ENCODE assay signal across 23 mouse cellular contexts in the genomic region with DNA sequence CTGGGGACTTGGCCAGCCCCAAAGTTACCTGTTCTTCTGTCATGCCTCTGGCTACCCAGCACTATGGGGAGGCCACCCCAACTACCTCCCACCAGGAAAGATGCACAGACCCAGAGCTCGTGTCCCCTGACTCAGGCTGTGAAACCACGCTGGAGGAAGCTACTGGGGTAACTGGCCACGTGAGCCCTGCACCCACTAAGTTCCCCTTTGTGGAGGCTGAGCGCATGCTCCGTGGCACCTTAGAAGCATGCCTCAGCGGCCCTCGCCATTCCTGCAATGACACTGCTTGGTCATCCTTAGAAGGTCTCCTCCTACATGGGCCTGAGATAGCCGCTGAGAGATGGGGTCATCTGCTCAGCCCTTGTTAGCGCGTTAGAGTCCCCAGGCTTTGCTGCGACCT. TPM values are rescaled to one million over a fixed set of nuclear protein-coding genes. Genes with fewer than 3 reads are reported as not detected.
DNase-seq lines count a peak whose midpoint lies in the region; ATAC-seq lines count a peak whose summit lies in the region.
"Had no signal": no experiment of that assay in that cellular context is flagged by ENCODE, and none has a peak within 500 bp of the region (broad histone marks: within the 10 kb centered on the region; RNA-seq: fewer than 3 reads in every experiment).

No protein-coding gene starts in this region.

- no peak overlapping the region for H3K9ac ChIP-seq in heart, embryonic 12.5 days
- H3K9ac ChIP-seq: forebrain, embryonic 12.5 days; hindbrain, embryonic 13.5 days; limb, embryonic 12.5 days; midbrain, embryonic 12.5 days; neural tube, embryonic 13.5 days; stomach, embryonic 15.5 days had no signal

- no peak overlapping the region for H3K27ac ChIP-seq in heart, embryonic 12.5 days (ENCODE audit: poor library complexity, severe bottlenecking)
- H3K27ac ChIP-seq: forebrain, embryonic 12.5 days; heart, adult 2 months; hindbrain, embryonic 13.5 days; limb, embryonic 12.5 days; macrophage; midbrain, embryonic 12.5 days; neural tube, embryonic 13.5 days; stomach, embryonic 15.5 days had no signal

- no peak overlapping the region for H3K4me3 ChIP-seq in heart, embryonic 12.5 days
- H3K4me3 ChIP-seq: forebrain, embryonic 12.5 days; heart, adult 2 months; hindbrain, embryonic 13.5 days; limb, embryonic 12.5 days; midbrain, embryonic 12.5 days; neural tube, embryonic 13.5 days; stomach, embryonic 15.5 days had no signal

- no peak for DNase-seq in heart, postnatal 36 days
- peak; percentile 34 for DNase-seq in lung, postnatal 36 days
- DNase-seq in lung, postnatal 14 days: no peak
- DNase-seq in splenic B cell, adult 2 months (ENCODE audit: low read depth, low spot score): peak; percentile 22
- DNase-seq in right cerebral cortex, postnatal 25 days: no peak
- DNase-seq: cerebellum, adult 8-10 months; gastrocnemius, postnatal 10 days; heart, postnatal 10 days; kidney, adult 2 months; kidney, postnatal 14 days; lung, adult 18-20 months; thymus, adult 18-20 months had no signal

- H3K4me1 ChIP-seq in heart, embryonic 12.5 days (replicated peaks): 0 out of 2 replicates have a peak, but pooled peaks cover 4% of the 10 kb centered on the region
- H3K4me1 ChIP-seq: forebrain, embryonic 12.5 days; hindbrain, embryonic 13.5 days; limb, embryonic 12.5 days; neural tube, embryonic 13.5 days; stomach, embryonic 15.5 days had no signal

- WGBS in heart, embryonic 12.5 days: 81% methylated on average over 11 of the region's 11 CpGs

- peaks cover 7% of the 10 kb centered on the region for H3K36me3 ChIP-seq in heart, embryonic 12.5 days
- H3K36me3 ChIP-seq in splenic B cell, adult 2 months (ENCODE audit: control insufficient read depth, insufficient read depth, low read length, poor library complexity, severe bottlenecking): no peaks in the 10 kb centered on the region

- H3K9me3 ChIP-seq in heart, embryonic 12.5 days (replicated peaks): no peaks in the 10 kb centered on the region
- H3K9me3 ChIP-seq: forebrain, embryonic 12.5 days; hindbrain, embryonic 13.5 days; limb, embryonic 12.5 days; midbrain, embryonic 12.5 days; neural tube, embryonic 13.5 days; stomach, embryonic 15.5 days had no signal

- no peak overlapping the region for H3K4me2 ChIP-seq in heart, embryonic 12.5 days
- H3K4me2 ChIP-seq: forebrain, embryonic 12.5 days; hindbrain, embryonic 13.5 days; limb, embryonic 12.5 days; midbrain, embryonic 12.5 days; neural tube, embryonic 13.5 days; stomach, embryonic 15.5 days had no signal

- H3K27me3 ChIP-seq in heart, embryonic 12.5 days (replicated peaks): no peaks in the 10 kb centered on the region
- H3K27me3 ChIP-seq in splenic B cell, adult 2 months (ENCODE audit: control insufficient read depth, insufficient read depth, low read length, poor library complexity, severe bottlenecking): no peaks in the 10 kb centered on the region; the same call in 1 of the 2 replicates
- H3K27me3 ChIP-seq: forebrain, embryonic 12.5 days; hindbrain, embryonic 13.5 days; limb, embryonic 12.5 days; midbrain, embryonic 12.5 days; neural tube, embryonic 13.5 days; stomach, embryonic 15.5 days had no signal

- intact Hi-C loops in heart, postnatal 36 days (cut with DNase I): no loop called here

- peak; percentile 34; the same call in 1 of the 2 replicates for ATAC-seq in heart, embryonic 12.5 days (ENCODE audit: insufficient number of reproducible peaks, low FRiP score)
- peak; percentile 94 for ATAC-seq in granulocyte monocyte progenitor cell, adult 5-6 weeks (replicated peaks; ENCODE audit: poor library complexity, severe bottlenecking)
- ATAC-seq: inflammation-experienced regulatory T-cells, adult 6 months had no signal

RNA-seq across cellular contexts. Expression of a gene that starts 24.4 kb away (rescaled TPM):
- 22.8 and 25.2 TPM in 2 replicates for polyA plus RNA-seq in heart, embryonic 12.5 days (2016; fragmentation: Nextera tagmentation; extraction: Ambion mirVana)
- total RNA-seq in heart, postnatal 36 days (2021): 10 to 100 TPM; 22.1 to 28.0 TPM
- total RNA-seq in granulocyte monocyte progenitor cell, adult 5-6 weeks (2014; fragmentation: Nextera tagmentation): 15.2 and 16.6 TPM in 2 replicates
- total RNA-seq in granulocyte monocyte progenitor cell, adult 5-6 weeks (2017): 10.9 and 13.3 TPM in 2 replicates

Comparison
In these comparisons a context has a peak if more than half of its experiments do, and no peak if none do; other contexts are left out.
1. DNase-seq: peak in lung, postnatal 36 days (single experiment) and splenic B cell, adult 2 months (single experiment); none in heart, postnatal 36 days (0 of 2), lung, postnatal 14 days (single experiment) and right cerebral cortex, postnatal 25 days (single experiment).